Mouse (Mus musculus) gastrocnemius, postnatal 25 days (tissue): ENCODE measurements at regions not wholly inside any gene's neighbourhood (a gene's known extent, or its start where the extent isn't known, plus 50 kb on each side); places are given as distances from the start of the nearest gene placed in this dataset.

Source experiments
- DNase-seq: peaks from one replicate; pipeline ENCODE4 v3.0.0; 2022
- microRNA-seq, 2 experiments: library from miRNA; unstranded; fragments of <30 nt; microRNA quantifications; one replicate each; pipeline ENCODE4 v1.2.0; 2021; ENCODE audit warnings: borderline replicate concordance in 2 of 2

GRCm38 (mm10) chr11:37306656-37307055, 70.9 kb upstream of the Tenm2 start:
- no peak for DNase-seq

Small RNA genes in the stretch of these regions (microRNA-seq; reads per million reads assigned to microRNA genes)
- 0 reads per million in 2 experiments for gene Gm25693
